In genomic region chr16:24434026-24434425, GRCm38 (mm10) we compare ENCODE assay signal across 9 mouse cellular contexts. TPM values are rescaled to one million over a fixed set of nuclear protein-coding genes. Genes with fewer than 3 reads are reported as not detected.
A peak's percentile ranks its signal among the peaks of the same experiment; 100 is the strongest.
DNase-seq lines count a peak whose midpoint lies in the region; ATAC-seq and TF ChIP-seq lines count a peak whose summit lies in the region.
"Had no signal": no experiment of that assay in that cellular context is flagged by ENCODE, and none has a peak within 500 bp of the region (broad histone marks: within the 10 kb centered on the region; RNA-seq: fewer than 3 reads in every experiment).

No protein-coding gene starts in this region.

- WGBS in heart, embryonic 13.5 days: 15% methylated on average over 7 of the region's 7 CpGs
- 27% methylated on average over 7 of the region's 7 CpGs for WGBS in lung, embryonic 16.5 days
- whole genome bisulfite sequencing in olfactory bulb, adult 2 months: 88% methylated on average over 7 of the region's 7 CpGs

- no peaks in the 10 kb centered on the region for H3K9me3 ChIP-seq in heart, embryonic 13.5 days
- no peaks in the 10 kb centered on the region for H3K9me3 ChIP-seq in lung, embryonic 16.5 days (ENCODE audit: control insufficient read depth, low read length)
- H3K9me3 ChIP-seq: lung, embryonic 15.5 days had no signal

- no peak for TF ChIP-seq CTCF in embryonic fibroblast, embryonic 13.5 days (IDR thresholded peaks at IDR 0.05; ENCODE audit: borderline replicate concordance, insufficient read depth, low read length)
- TF ChIP-seq CTCF in olfactory bulb, adult 2 months (IDR thresholded peaks at IDR 0.05; ENCODE audit: insufficient read depth, low read depth, low read length): no peak

- peak overlapping the region; percentile 93 for H3K27ac ChIP-seq in heart, embryonic 13.5 days (replicated peaks)
- peak overlapping the region; percentile 53 for H3K27ac ChIP-seq in lung, embryonic 16.5 days (ENCODE audit: low read length)
- peak overlapping the region; percentile 93 for H3K27ac ChIP-seq in embryonic fibroblast, embryonic 13.5 days (ENCODE audit: insufficient read depth, low read length)
- H3K27ac ChIP-seq in olfactory bulb, adult 2 months (ENCODE audit: insufficient read depth, low read depth, low read length): 0 out of 2 replicates have a peak overlapping the region, but pooled peaks have one; percentile 56
- H3K27ac ChIP-seq: lung, embryonic 15.5 days had no signal

- H3K4me1 ChIP-seq in heart, embryonic 13.5 days: peaks cover 89% of the 10 kb centered on the region
- peaks cover 20% of the 10 kb centered on the region for H3K4me1 ChIP-seq in lung, embryonic 16.5 days (replicated peaks; ENCODE audit: control insufficient read depth, insufficient read depth, low read length)
- peaks cover 57% of the 10 kb centered on the region for H3K4me1 ChIP-seq in embryonic fibroblast, embryonic 13.5 days (ENCODE audit: control insufficient read depth, insufficient read depth, low read length)
- peaks cover 18% of the 10 kb centered on the region for H3K4me1 ChIP-seq in olfactory bulb, adult 2 months (ENCODE audit: control insufficient read depth, insufficient read depth, low read length)

- peak overlapping the region; percentile 78 for H3K9ac ChIP-seq in heart, embryonic 13.5 days
- H3K9ac ChIP-seq in lung, embryonic 16.5 days (ENCODE audit: low read length): no peak overlapping the region
- H3K9ac ChIP-seq: lung, embryonic 15.5 days had no signal

- peak overlapping the region; percentile 9; the same call in 1 of the 2 replicates for H3K4me3 ChIP-seq in heart, embryonic 13.5 days
- H3K4me3 ChIP-seq in lung, embryonic 16.5 days (ENCODE audit: low read length): no peak overlapping the region
- H3K4me3 ChIP-seq in embryonic fibroblast, embryonic 13.5 days (ENCODE audit: insufficient read depth, low read length): no peak overlapping the region
- no peak overlapping the region for H3K4me3 ChIP-seq in olfactory bulb, adult 2 months (ENCODE audit: insufficient read depth, low read depth, low read length)
- H3K4me3 ChIP-seq: lung, embryonic 15.5 days had no signal

- peak overlapping the region; percentile 57 for H3K4me2 ChIP-seq in heart, embryonic 13.5 days
- no peak overlapping the region for H3K4me2 ChIP-seq in lung, embryonic 16.5 days (ENCODE audit: low read depth, low read length)
- H3K4me2 ChIP-seq: lung, embryonic 15.5 days had no signal

- intact Hi-C loops in heart, postnatal 25 days (cut with DNase I): no loop called here

- no peaks in the 10 kb centered on the region for H3K36me3 ChIP-seq in heart, embryonic 13.5 days
- H3K36me3 ChIP-seq in lung, embryonic 16.5 days (ENCODE audit: control insufficient read depth, insufficient read depth, low read length): no peaks in the 10 kb centered on the region
- H3K36me3 ChIP-seq: G1E; lung, embryonic 15.5 days had no signal

- no peaks in the 10 kb centered on the region for H3K27me3 ChIP-seq in heart, embryonic 13.5 days (replicated peaks)
- H3K27me3 ChIP-seq in lung, embryonic 16.5 days (ENCODE audit: control insufficient read depth, insufficient read depth, low read depth, low read length): no peaks in the 10 kb centered on the region
- H3K27me3 ChIP-seq: lung, embryonic 15.5 days had no signal

- TF ChIP-seq POLR2A in embryonic fibroblast, embryonic 13.5 days (IDR thresholded peaks at IDR 0.05; ENCODE audit: low read depth, low read length): no peak
- no peak for TF ChIP-seq POLR2A in olfactory bulb, adult 2 months (IDR thresholded peaks at IDR 0.05; ENCODE audit: insufficient read depth, low read depth, low read length)

- no peak for ATAC-seq in heart, embryonic 13.5 days (ENCODE audit: extremely low read depth, insufficient number of reproducible peaks, low FRiP score, low TSS enrichment)
- ATAC-seq in lung, embryonic 16.5 days (ENCODE audit: low read depth): peak; percentile 15; the same call in 1 of the 2 replicates
- ATAC-seq in megakaryocyte, adult 5-6 weeks (ENCODE audit: poor library complexity, severe bottlenecking): no peak

- DNase-seq in heart, postnatal 25 days (ENCODE audit: low spot score): no peak
- DNase-seq in lung, adult 18-20 months: no peak

RNA-seq across cellular contexts. Expression of gene Lpp, which starts 40.7 kb away (rescaled TPM):
- polyA plus RNA-seq in heart, embryonic 13.5 days (2015; fragmentation: Nextera tagmentation; extraction: Ambion mirVana): 37.9 and 39.8 TPM in 2 replicates
- 10 to 100 TPM; 32.7 to 40.5 TPM for total RNA-seq in heart, postnatal 25 days (2021)
- 73.5 and 76.8 TPM in 2 replicates for polyA plus RNA-seq in lung, embryonic 16.5 days (2015; fragmentation: Nextera tagmentation; extraction: Ambion mirVana)
- 256 and 360 TPM in 2 replicates for polyA plus RNA-seq in embryonic fibroblast, embryonic 13.5 days (2011; ENCODE audit: insufficient read length, low read depth, missing spikeins)
- 29.5 TPM in 1 of 2 replicates, not detected in the other for polyA plus RNA-seq in olfactory bulb, adult 2 months (2012; ENCODE audit: insufficient read depth, insufficient read length, low replicate concordance, missing spikeins)
- total RNA-seq in megakaryocyte, adult 5-6 weeks (2015): 5.1 and 5.3 TPM in 2 replicates
- 3.1 and 3.7 TPM in 2 replicates for total RNA-seq in megakaryocyte, adult 5-6 weeks (2017)
- polyA plus RNA-seq: G1E had no signal
